Mouse (Mus musculus): ENCODE measurements around the gene Tmem117. TPM values are rescaled to one million over a fixed set of nuclear protein-coding genes. Genes with fewer than 3 reads are reported as not detected.

The Tmem117 gene
- total RNA-seq, 2 experiments from 2014 or later: 14.1 to 14.8 TPM

DNA sequence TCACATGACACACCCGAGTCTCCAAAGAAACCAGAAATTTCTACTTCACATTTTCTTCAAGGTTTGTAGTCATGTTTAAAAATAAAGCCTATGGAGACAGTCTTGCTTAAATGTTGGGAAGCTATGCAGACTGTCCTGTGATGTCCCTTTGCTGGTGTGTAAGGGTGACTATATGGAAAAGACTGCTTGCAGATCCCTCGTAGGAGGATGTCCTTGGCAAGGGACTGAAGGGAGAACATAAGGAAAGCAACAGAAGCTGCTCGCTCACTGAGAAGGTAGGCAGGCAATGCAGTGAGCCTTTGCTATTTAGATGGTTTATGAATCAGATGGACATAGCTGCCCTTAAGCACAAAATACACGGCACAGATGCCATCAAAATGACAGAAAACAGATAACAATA lies 352.8 kb downstream of the Tmem117 start:
- no peak for DNase-seq
- intact Hi-C loops (cut with DNase I): no loop called here

DNA sequence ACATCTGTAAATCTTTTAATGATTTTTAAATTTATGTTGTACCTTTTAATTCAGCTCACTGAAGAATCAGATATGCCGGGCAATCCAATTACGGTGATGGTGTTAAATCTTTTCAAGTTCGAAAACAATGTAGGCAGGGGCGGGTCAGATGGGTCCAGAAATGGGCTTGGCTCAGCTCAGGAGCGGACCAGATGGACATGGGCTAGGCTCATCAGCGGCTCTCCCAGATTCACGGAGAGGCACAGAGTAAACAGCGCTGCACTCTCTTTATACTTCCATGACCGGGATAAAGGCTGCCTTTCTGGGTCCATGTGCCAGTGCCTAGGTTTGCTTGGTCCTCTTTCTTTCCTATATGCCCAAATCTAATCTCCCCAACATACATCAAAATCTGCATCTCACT lies 366.3 kb downstream of the Tmem117 start:
- DNase-seq: no peak
- intact Hi-C loops (cut with DNase I): no loop called here

GRCm38 (mm10) chr15:95005121-95005824 lies 376.2 kb downstream of the Tmem117 start:
- no peak for DNase-seq
- intact Hi-C loops (cut with DNase I): no loop called here

- intact Hi-C loops (cut with DNase I): no loop called here
These were observed 393.2 kb downstream of the Tmem117 start for GRCm38 (mm10) chr15:95022251-95022650.

DNA sequence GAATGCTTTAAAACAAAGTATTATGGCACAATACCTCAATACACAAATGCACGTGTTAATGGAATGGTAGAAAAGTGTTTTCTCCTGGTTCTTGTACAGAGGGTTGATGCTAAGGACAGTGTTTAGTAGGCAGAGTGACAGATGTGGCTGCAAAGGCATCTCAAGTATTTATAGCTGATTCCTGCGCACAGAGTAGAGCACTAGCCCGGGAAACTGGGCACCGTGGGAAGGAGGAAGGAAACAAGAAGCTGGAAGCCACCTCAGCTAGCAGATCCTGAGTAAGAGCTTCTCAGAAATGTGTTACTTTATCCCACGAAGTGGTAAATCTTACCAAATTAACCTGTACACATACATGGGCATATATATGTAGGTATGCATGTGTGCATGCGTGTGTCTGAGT lies 395.4 kb downstream of the Tmem117 start:
- intact Hi-C loops (cut with DNase I): no loop called here
- no peak for DNase-seq

More at GRCm38 (mm10) chr15:95022251-95022650, 393.2 kb downstream of the Tmem117 start:
- DNase-seq: no peak

GRCm38 (mm10) chr15:95028862-95029486 lies 399.9 kb downstream of the Tmem117 start:
- intact Hi-C loops (cut with DNase I): no loop called here
- no peak for DNase-seq

- intact Hi-C loops (cut with DNase I): no loop called here
- no peak for DNase-seq
These were observed 400.4 kb downstream of the Tmem117 start for GRCm38 (mm10) chr15:95029487-95029875.

GRCm38 (mm10) chr15:95042437-95042836 lies 413.4 kb downstream of the Tmem117 start:
- DNase-seq: no peak
- intact Hi-C loops (cut with DNase I): no loop called here

DNA sequence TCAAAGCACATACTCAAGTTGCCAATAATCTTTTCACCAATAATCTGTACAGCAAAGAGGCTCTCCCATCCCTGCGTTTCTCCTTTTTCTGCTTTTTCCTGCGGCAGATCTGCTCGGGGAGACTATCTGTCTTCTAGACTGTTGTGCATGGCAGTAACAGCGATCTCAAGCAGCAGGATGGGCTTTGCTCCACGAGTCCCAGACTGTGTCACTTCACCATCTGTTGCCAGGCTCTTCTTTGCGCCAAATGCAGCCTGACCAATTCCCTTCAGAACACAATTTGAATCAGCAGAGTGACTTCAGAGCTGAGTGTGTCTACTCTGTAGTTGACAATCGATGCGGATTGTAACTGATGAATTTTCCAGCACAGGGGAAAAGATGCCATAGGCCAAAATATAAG lies 415.0 kb downstream of the Tmem117 start:
- intact Hi-C loops (cut with DNase I): no loop called here

DNA sequence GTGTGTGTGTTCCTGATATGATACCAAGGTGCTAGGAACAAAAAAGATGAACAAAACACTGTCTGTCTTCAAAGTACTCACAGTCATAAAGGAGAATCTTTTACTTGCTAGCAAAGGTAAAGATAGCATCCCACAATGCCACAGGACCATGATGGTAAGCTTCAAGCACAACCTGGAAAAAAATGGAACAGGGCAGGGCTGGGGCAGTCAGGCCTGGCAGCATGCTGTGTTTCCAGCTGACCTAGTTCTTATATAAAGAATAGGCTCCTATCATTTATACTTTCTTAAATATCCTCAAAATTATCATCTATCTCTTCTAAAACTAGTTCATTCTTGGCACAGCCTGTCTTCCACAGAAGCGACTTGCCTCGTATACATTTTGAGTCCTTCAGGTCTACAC lies 418.5 kb downstream of the Tmem117 start:
- DNase-seq: no peak
- intact Hi-C loops (cut with DNase I): no loop called here

More for the DNA sequence above, 415.0 kb downstream of the Tmem117 start:
- no peak for DNase-seq

DNA sequence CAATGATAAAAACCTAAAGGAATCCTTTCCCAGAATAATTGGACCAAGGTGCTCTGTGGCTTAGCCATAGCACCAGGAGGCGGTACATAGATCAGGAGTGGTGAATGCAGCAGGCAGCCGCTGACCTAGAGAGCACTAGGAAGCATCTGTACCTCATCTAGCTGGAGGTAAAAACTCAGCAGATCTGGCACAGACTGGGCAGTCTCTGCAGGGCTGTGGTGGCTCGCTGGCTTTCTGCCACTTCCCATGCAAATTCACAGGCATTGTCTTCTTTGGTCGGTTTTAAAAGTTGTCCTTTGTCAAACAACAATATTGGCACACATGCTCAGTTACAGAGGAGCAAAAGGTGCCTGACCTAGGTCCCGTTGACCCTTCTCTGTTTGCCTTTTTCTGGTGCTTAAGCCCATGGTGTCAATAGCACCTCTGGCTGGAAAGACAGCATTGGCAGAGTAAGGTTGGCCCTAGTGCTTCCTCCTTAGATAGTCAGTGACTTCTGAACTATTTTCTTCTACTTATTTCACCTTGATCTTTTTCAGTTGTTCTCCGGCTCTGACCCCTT lies 420.2 kb downstream of the Tmem117 start:
- intact Hi-C loops (cut with DNase I): no loop called here
- no peak for DNase-seq

GRCm38 (mm10) chr15:95055081-95055650 lies 426.1 kb downstream of the Tmem117 start:
- DNase-seq: no peak
- intact Hi-C loops (cut with DNase I): no loop called here

DNA sequence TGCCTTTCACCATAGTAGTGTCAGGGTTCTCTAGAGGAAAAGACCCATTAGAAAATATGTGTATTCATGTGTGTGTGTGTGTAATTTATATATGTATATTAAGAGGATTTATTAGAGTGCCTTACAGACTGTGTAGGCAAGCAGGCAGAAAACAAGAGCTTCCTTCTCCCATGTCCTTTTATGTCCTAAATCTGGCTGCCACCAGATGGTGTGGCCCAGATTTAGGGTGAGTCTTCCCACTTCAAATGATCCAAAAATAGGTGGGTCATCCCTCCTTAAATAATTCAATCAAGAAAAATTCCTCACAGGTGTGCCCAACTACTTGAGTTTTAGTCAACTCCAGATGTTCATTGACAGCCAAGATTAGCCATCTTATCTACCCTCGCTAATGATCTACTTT lies 439.0 kb downstream of the Tmem117 start:
- intact Hi-C loops (cut with DNase I): no loop called here
- no peak for DNase-seq

- intact Hi-C loops (cut with DNase I): no loop called here
- DNase-seq: no peak
These were observed 439.8 kb downstream of the Tmem117 start for GRCm38 (mm10) chr15:95068799-95069198.

- intact Hi-C loops (cut with DNase I): no loop called here
- no peak for DNase-seq
These were observed 441.8 kb downstream of the Tmem117 start for GRCm38 (mm10) chr15:95070881-95071280.

- no peak for DNase-seq
- intact Hi-C loops (cut with DNase I): no loop called here
These were observed 446.3 kb downstream of the Tmem117 start for GRCm38 (mm10) chr15:95075356-95075755.

GRCm38 (mm10) chr15:95081654-95082053 lies 452.6 kb downstream of the Tmem117 start:
- DNase-seq: no peak
- intact Hi-C loops (cut with DNase I): no loop called here

GRCm38 (mm10) chr15:95085962-95086361 lies 456.9 kb downstream of the Tmem117 start:
- DNase-seq: no peak
- intact Hi-C loops (cut with DNase I): no loop called here

- no peak for DNase-seq
- intact Hi-C loops (cut with DNase I): no loop called here
These were observed 471.1 kb downstream of the Tmem117 start for GRCm38 (mm10) chr15:95100133-95100532.

- intact Hi-C loops (cut with DNase I): no loop called here
- DNase-seq: no peak
These were observed 472.5 kb downstream of the Tmem117 start for GRCm38 (mm10) chr15:95101522-95101921.

DNA sequence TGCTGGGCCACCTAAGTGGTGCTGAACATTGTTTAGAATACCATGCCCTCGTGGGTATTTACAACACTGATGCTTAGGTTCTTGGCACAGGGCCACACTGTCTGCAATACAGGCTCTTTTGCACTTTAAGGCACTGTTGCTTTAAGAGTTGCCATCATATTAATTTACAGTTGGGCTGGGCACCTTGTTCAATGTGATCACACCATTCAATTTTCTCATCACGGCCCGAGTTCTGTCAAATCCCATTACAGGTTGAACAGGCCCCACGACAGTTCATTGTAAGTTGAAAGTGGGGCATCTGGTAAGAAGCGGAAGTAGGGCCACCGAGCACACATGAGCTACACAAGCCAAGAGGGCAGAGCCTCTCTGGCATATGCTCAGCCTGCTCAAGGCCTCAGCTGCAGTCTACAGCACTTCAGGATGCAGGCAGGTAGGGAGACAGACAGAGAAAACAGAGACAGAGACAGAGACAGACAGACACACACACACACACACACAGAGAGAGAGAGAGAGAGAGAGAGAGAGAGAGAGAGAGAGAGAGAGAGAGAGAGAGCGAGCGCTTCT lies 478.3 kb downstream of the Tmem117 start:
- no peak for DNase-seq
- intact Hi-C loops (cut with DNase I): no loop called here

Data from heart, postnatal 36 days (tissue).